Mouse (Mus musculus): ENCODE results near the gene Rgs3.

Rgs3 gene

GRCm38 (mm10) chr4:62605856-62606541 is 46.4 kb downstream of the Rgs3 start:
- no peak for DNase-seq (ENCODE audit: low read depth)

GRCm38 (mm10) chr4:62606542-62606882 is 46.9 kb downstream of the Rgs3 start:
- no peak for DNase-seq (ENCODE audit: low read depth)

- DNase-seq (ENCODE audit: low read depth): no peak
Measured at GRCm38 (mm10) chr4:62606905-62607304, 47.3 kb downstream of the Rgs3 start.

- DNase-seq (ENCODE audit: low read depth): no peak
Measured at GRCm38 (mm10) chr4:62607345-62607744, 47.7 kb downstream of the Rgs3 start.

GRCm38 (mm10) chr4:62607805-62608204 is 48.2 kb downstream of the Rgs3 start:
- DNase-seq (ENCODE audit: low read depth): no peak

GRCm38 (mm10) chr4:62609333-62609732 is 49.7 kb downstream of the Rgs3 start:
- DNase-seq (ENCODE audit: low read depth): no peak

GRCm38 (mm10) chr4:62610142-62610675 is 50.6 kb downstream of the Rgs3 start:
- no peak for DNase-seq (ENCODE audit: low read depth)

GRCm38 (mm10) chr4:62612601-62613501 is 53.2 kb downstream of the Rgs3 start:
- DNase-seq (ENCODE audit: low read depth): no peak

- DNase-seq (ENCODE audit: low read depth): no peak
Measured at GRCm38 (mm10) chr4:62613646-62614365, 54.2 kb downstream of the Rgs3 start.

GRCm38 (mm10) chr4:62617856-62618440 is 58.3 kb downstream of the Rgs3 start:
- no peak for DNase-seq (ENCODE audit: low read depth)

- no peak for DNase-seq (ENCODE audit: low read depth)
Measured at GRCm38 (mm10) chr4:62619232-62619964, 59.8 kb downstream of the Rgs3 start.

GRCm38 (mm10) chr4:62619965-62620244 is 60.3 kb downstream of the Rgs3 start:
- no peak for DNase-seq (ENCODE audit: low read depth)

GRCm38 (mm10) chr4:62621151-62621550 is 61.5 kb downstream of the Rgs3 start:
- no peak for DNase-seq (ENCODE audit: low read depth)

- no peak for DNase-seq (ENCODE audit: low read depth)
Measured at GRCm38 (mm10) chr4:62621880-62622675, 62.4 kb downstream of the Rgs3 start.

- DNase-seq (ENCODE audit: low read depth): no peak
Measured at GRCm38 (mm10) chr4:62623251-62624015, 63.8 kb downstream of the Rgs3 start.

GRCm38 (mm10) chr4:62624679-62625450 is 65.2 kb downstream of the Rgs3 start:
- no peak for DNase-seq (ENCODE audit: low read depth)

GRCm38 (mm10) chr4:62625451-62626061 is 65.9 kb downstream of the Rgs3 start:
- DNase-seq (ENCODE audit: low read depth): no peak

- DNase-seq (ENCODE audit: low read depth): no peak
Measured at GRCm38 (mm10) chr4:62626228-62627026, 66.8 kb downstream of the Rgs3 start.

All from induced T-regulatory cell, adult 2 months (primary cell).